Mouse (Mus musculus): Measurements from ENCODE around the gene Capn9.

DNA sequence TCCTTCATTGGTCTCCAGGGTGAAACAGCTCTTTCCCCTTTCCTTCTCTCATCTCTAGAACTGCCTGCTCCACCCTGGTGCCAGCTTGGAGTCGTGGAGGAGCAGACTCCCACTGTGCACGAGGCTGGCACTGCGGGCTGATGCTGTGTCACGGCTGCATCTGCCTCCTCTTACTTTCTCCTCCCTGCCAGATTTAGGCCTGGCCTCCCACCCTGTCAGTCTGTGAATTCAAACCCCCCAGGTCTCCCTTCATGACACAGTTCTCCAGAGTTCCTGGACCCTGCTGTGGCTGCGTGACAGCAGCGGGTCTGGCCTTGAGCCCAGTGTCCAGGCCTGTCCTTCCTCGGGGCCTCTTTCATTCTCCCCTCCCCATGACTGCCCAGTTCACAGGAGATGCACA lies 45.4 kb upstream of the Capn9 start:
- TF ChIP-seq CTCF (IDR thresholded peaks at IDR 0.05; ENCODE audit: borderline replicate concordance, extremely low read depth, insufficient read depth, insufficient read length) (no peak), POLR2A (IDR thresholded peaks at IDR 0.05; ENCODE audit: borderline replicate concordance, extremely low read depth, insufficient read depth, insufficient read length, poor library complexity, severe bottlenecking) (no peak)

All from brain, embryonic 14.5 days (tissue).